Mouse (Mus musculus): Measurements from ENCODE around the gene Abr. TPM values are rescaled to one million over a fixed set of nuclear protein-coding genes. Genes with fewer than 3 reads are reported as not detected.
A peak's percentile ranks its signal among the peaks of the same experiment; 100 is the strongest.

Gene Abr
- polyA plus RNA-seq, 1 experiment from 2014 or later, result 41.4 TPM

DNA sequence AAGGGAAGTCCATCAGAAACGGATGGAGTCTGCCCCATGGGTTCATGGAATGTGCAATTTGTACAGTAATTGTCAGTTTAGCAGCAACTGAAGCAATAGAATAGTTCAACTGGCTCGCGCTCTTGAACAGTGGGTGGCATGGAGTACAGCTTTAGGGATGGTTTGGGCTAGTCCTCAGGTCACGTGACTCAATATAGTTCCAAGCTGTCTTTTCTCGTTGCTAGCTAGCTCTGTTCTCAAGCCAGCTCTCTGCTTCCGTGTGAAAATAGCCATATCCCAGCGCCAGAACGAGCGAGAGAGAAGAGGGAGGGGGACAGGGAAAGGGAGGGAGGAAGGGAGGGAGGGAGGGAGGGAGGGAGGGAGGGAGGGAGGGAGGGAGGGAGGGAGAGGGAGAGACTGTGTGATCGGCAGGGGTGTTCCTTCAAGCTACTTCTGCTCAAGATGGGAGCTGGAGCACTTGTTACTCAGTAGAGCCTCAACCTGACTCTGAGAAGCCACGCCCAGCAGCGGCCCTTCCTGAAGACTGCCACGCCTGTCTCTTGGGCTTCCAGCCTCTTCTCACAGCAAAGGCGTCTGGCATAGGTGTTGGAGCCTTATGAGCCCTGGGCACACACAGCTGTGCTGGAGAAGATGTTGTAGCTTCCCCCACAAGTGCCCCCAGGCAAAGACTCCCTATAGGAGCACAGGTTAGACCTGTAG, 28.9 kb upstream of the Abr start:
- Histone ChIP-seq H3K9ac (ENCODE audit: low read length) (no peak overlapping the region), H3K36me3 (ENCODE audit: control insufficient read depth, insufficient read depth, low read length) (no peaks in the 10 kb centered on the region), H3K9me3 (ENCODE audit: control insufficient read depth, low read length) (no peaks in the 10 kb centered on the region), H3K4me3 (ENCODE audit: low read depth, low read length) (no peak overlapping the region), H3K4me1 (ENCODE audit: control insufficient read depth, insufficient read depth, low read length) (no peaks in the 10 kb centered on the region; the same call in none of the 2 replicates), H3K4me2 (no peak overlapping the region), H3K27me3 (ENCODE audit: control insufficient read depth, insufficient read depth, low read length) (no peaks in the 10 kb centered on the region), H3K27ac (ENCODE audit: low read depth, low read length) (no peak overlapping the region)
- 69% methylated on average over 11 of the region's 14 CpGs for WGBS
- ATAC-seq (ENCODE audit: low FRiP score) (no peak), DNase-seq (ENCODE audit: low spot score, missing footprints) (no peak)

DNA sequence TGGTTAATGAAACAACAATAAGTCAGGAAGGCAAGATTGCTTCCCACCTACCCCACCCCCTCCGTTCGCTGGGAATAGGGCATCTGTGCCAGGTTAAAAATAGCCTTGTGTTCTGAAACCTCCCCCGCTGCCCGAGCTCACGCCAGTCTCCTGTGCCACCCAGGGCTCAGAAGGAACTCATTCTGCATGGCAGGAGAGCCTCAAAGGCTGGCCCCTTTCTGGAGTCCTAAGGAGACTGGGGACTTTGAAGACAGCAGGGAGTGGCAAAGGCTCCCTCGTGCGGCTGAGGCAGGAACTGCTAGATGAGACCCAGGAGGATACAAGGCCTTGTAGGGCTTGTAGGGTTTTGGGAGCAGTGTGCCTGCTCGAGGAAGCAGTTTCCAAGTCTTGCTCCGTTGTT, 25.4 kb upstream of the Abr start:
- no peaks in the 10 kb centered on the region for H3K9me3 ChIP-seq (ENCODE audit: control insufficient read depth, low read length)
- no peaks in the 10 kb centered on the region for H3K36me3 ChIP-seq (ENCODE audit: control insufficient read depth, insufficient read depth, low read length)
- peak overlapping the region; percentile 36 for H3K4me2 ChIP-seq
- H3K4me1 ChIP-seq (ENCODE audit: control insufficient read depth, insufficient read depth, low read length), result peaks cover 4% of the 10 kb centered on the region
- H3K9ac ChIP-seq (ENCODE audit: low read length), result peak overlapping the region; percentile 16; the same call in 1 of the 2 replicates
- WGBS, result 8% methylated on average over 9 of the region's 9 CpGs
- no peak overlapping the region for H3K4me3 ChIP-seq (ENCODE audit: low read depth, low read length)
- H3K27me3 ChIP-seq (ENCODE audit: control insufficient read depth, insufficient read depth, low read length), result no peaks in the 10 kb centered on the region
- no peak overlapping the region for H3K27ac ChIP-seq (ENCODE audit: low read depth, low read length)
- DNase-seq (ENCODE audit: low spot score, missing footprints) (peak; percentile 99), ATAC-seq (ENCODE audit: low FRiP score) (0 out of 2 replicates have a peak, but pooled peaks have one; percentile 24)

DNA sequence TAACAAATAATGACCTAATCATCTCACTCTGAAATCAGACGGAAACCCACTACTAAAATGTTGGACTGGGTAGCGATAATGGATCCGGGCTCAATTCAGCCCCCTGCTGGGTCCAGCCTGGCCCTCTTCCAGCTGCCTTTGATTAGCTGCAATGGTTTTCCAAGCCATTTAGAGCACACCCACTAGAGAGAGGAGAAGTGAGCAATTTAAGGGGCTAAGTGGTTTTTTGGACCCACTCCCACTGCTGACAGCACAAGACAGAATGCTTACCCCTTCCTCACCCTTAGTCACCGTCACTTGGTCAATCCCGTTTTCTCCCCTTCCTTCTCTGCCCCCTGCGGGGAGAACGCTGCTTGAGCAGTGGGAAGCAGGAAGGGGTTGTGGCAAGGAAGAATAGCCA, 24.9 kb upstream of the Abr start:
- Histone ChIP-seq H3K4me1 (ENCODE audit: control insufficient read depth, insufficient read depth, low read length) (peaks cover 4% of the 10 kb centered on the region), H3K36me3 (ENCODE audit: control insufficient read depth, insufficient read depth, low read length) (no peaks in the 10 kb centered on the region), H3K27ac (ENCODE audit: low read depth, low read length) (no peak overlapping the region), H3K27me3 (ENCODE audit: control insufficient read depth, insufficient read depth, low read length) (no peaks in the 10 kb centered on the region), H3K4me3 (ENCODE audit: low read depth, low read length) (no peak overlapping the region), H3K9ac (ENCODE audit: low read length) (peak overlapping the region; percentile 16; the same call in 1 of the 2 replicates), H3K9me3 (ENCODE audit: control insufficient read depth, low read length) (no peaks in the 10 kb centered on the region), H3K4me2 (peak overlapping the region; percentile 36)
- 0 out of 2 replicates have a peak, but pooled peaks have one; percentile 19 for ATAC-seq (ENCODE audit: low FRiP score)
- no peak for DNase-seq (ENCODE audit: low spot score, missing footprints)
- WGBS, result under 1% methylated on average over 7 of the region's 7 CpGs

DNA sequence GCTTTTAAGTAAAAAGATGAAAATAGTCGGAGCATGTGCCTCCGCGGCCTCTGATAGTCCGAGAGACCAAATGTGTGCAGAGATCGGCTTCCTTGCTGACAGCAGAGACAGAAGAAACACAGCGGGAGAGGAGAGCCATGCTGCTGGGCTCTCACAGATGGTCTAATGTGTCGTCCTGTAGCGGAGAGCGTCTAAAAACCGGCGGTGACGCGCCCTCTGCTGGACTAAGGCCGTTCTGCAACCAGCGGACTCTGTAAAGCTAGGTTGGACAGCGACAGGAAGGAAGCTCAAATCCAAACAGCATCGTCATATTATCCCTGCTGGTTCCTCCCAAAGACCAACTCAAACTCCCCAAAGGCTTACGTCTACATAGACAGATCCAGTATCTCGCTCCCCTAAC, 23.8 kb upstream of the Abr start:
- no peaks in the 10 kb centered on the region for H3K27me3 ChIP-seq (ENCODE audit: control insufficient read depth, insufficient read depth, low read length)
- ATAC-seq (ENCODE audit: low FRiP score), result peak; percentile 84
- peak; percentile 100 for DNase-seq (ENCODE audit: low spot score, missing footprints)
- no peaks in the 10 kb centered on the region for H3K9me3 ChIP-seq (ENCODE audit: control insufficient read depth, low read length)
- H3K27ac ChIP-seq (ENCODE audit: low read depth, low read length), result no peak overlapping the region
- peak overlapping the region; percentile 54 for H3K4me2 ChIP-seq
- peaks cover 4% of the 10 kb centered on the region for H3K4me1 ChIP-seq (ENCODE audit: control insufficient read depth, insufficient read depth, low read length)
- WGBS, result under 1% methylated on average over 19 of the region's 19 CpGs
- peak overlapping the region; percentile 24 for H3K4me3 ChIP-seq (ENCODE audit: low read depth, low read length)
- H3K36me3 ChIP-seq (ENCODE audit: control insufficient read depth, insufficient read depth, low read length), result no peaks in the 10 kb centered on the region
- peak overlapping the region; percentile 45 for H3K9ac ChIP-seq (ENCODE audit: low read length)

DNA sequence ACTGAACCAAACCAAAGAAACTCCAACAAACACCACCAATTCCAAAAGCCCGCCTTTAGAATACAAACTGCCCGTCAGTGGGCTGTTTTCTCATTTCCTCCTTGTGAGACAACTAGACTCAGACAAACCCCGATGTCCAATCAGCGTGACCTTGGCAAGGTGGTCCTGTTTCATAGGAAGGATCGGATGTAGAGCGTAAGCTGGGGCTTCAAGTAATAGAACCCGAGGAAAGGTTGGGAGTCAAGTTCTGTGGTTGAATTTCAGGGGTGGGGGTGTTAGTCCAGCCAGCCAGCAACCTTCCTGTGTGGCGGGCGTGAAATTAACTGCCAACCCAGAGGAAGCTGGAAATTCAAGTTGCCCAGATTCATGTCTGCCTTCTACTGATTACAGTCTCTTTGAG, 22.9 kb upstream of the Abr start:
- Histone ChIP-seq H3K4me1 (ENCODE audit: control insufficient read depth, insufficient read depth, low read length) (peaks cover 4% of the 10 kb centered on the region), H3K9ac (ENCODE audit: low read length) (no peak overlapping the region), H3K4me3 (ENCODE audit: low read depth, low read length) (no peak overlapping the region), H3K27ac (ENCODE audit: low read depth, low read length) (no peak overlapping the region), H3K27me3 (ENCODE audit: control insufficient read depth, insufficient read depth, low read length) (no peaks in the 10 kb centered on the region), H3K9me3 (ENCODE audit: control insufficient read depth, low read length) (no peaks in the 10 kb centered on the region), H3K36me3 (ENCODE audit: control insufficient read depth, insufficient read depth, low read length) (no peaks in the 10 kb centered on the region), H3K4me2 (no peak overlapping the region)
- DNase-seq (ENCODE audit: low spot score, missing footprints) (peak; percentile 79), ATAC-seq (ENCODE audit: low FRiP score) (no peak)
- WGBS, result 76% methylated on average over 9 of the region's 9 CpGs

DNA sequence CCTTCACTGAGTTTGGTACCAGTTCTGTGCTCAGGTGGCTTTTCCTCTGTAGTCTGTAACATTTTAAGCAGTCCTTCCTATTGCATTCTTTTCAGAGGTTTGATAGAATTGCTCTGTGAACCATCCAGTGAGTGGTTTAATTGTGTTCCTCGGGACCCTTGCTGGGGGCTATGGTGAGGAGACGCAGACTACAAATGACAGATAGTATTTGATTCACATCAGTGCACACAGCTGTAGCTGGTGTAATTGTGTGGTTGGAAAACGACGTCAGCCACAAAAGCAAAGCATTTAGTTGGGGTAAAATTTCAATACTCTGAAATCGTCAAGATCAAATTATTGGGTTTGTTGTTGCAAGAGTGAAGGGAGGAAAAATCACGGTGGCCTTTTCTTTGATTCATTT, 22.1 kb upstream of the Abr start:
- Histone ChIP-seq H3K27me3 (ENCODE audit: control insufficient read depth, insufficient read depth, low read length) (no peaks in the 10 kb centered on the region), H3K4me2 (no peak overlapping the region), H3K36me3 (ENCODE audit: control insufficient read depth, insufficient read depth, low read length) (no peaks in the 10 kb centered on the region), H3K4me3 (ENCODE audit: low read depth, low read length) (no peak overlapping the region), H3K9me3 (ENCODE audit: control insufficient read depth, low read length) (no peaks in the 10 kb centered on the region), H3K9ac (ENCODE audit: low read length) (no peak overlapping the region), H3K27ac (ENCODE audit: low read depth, low read length) (no peak overlapping the region; the same call in none of the 2 replicates), H3K4me1 (ENCODE audit: control insufficient read depth, insufficient read depth, low read length) (peaks cover 4% of the 10 kb centered on the region)
- DNase-seq (ENCODE audit: low spot score, missing footprints) (no peak), ATAC-seq (ENCODE audit: low FRiP score) (no peak)
- WGBS, result 48% methylated on average over 6 of the region's 6 CpGs

DNA sequence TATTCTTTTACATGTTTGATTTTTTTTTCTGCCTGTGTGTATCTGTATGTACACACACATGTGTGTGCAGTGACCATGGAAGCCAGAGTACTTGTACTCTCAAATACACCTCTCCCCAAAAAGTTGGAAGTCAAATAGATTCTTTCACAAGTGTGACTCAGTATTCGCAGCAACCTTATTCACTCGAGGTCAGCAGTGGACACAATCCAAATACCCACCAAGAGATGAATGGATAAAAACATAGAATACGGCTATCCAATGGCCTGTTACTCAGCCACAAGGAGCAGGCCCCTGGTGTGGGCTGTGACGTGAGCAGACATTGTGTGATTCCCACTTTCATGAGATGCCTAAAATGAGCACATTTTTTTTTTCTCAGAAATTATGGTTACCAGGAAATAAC, 18.1 kb upstream of the Abr start:
- Histone ChIP-seq H3K27ac (ENCODE audit: low read depth, low read length) (no peak overlapping the region), H3K9ac (ENCODE audit: low read length) (no peak overlapping the region), H3K4me3 (ENCODE audit: low read depth, low read length) (no peak overlapping the region), H3K4me1 (ENCODE audit: control insufficient read depth, insufficient read depth, low read length) (no peaks in the 10 kb centered on the region), H3K4me2 (no peak overlapping the region), H3K27me3 (ENCODE audit: control insufficient read depth, insufficient read depth, low read length) (no peaks in the 10 kb centered on the region), H3K9me3 (ENCODE audit: control insufficient read depth, low read length) (no peaks in the 10 kb centered on the region), H3K36me3 (ENCODE audit: control insufficient read depth, insufficient read depth, low read length) (no peaks in the 10 kb centered on the region)
- ATAC-seq (ENCODE audit: low FRiP score) (no peak), DNase-seq (ENCODE audit: low spot score, missing footprints) (no peak)
- WGBS, result 75% methylated on average over 4 of the region's 4 CpGs

DNA sequence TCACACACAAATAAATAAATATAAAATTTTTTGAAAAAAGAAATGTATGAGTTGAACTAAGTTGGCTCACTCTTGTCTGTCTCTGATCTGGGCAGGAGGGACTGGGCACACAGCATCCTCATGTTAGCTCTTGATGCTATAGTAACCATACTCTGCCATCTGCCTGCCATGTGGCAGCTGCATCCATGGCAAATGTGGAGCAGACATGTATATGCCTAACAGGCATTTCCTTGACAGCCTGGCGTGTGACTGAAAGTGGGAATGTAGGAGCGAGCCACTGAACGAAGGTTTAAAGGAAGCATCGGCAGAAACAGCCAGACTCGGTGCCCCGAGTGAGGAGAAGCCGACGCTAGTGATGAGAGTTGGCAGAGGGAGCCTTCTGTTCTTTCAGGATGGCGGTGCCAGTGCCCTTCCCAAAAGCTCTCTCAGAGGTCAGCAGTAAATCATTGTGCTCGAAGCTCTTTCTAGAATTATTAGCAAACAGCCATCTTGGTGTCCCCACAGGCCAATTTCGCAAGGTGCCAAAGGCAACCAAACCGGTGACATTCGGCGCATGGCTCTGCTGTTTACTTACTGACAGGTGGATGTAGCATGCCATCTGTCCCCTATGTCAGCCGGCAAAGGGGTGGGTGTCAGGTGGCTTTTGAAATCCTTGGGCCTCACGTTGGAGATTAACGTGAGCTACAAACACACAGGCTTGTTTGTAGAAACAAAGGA, 17.3 kb upstream of the Abr start:
- Histone ChIP-seq H3K9me3 (ENCODE audit: control insufficient read depth, low read length) (no peaks in the 10 kb centered on the region), H3K4me1 (ENCODE audit: control insufficient read depth, insufficient read depth, low read length) (no peaks in the 10 kb centered on the region), H3K9ac (ENCODE audit: low read length) (no peak overlapping the region), H3K27ac (ENCODE audit: low read depth, low read length) (no peak overlapping the region), H3K36me3 (ENCODE audit: control insufficient read depth, insufficient read depth, low read length) (no peaks in the 10 kb centered on the region), H3K27me3 (ENCODE audit: control insufficient read depth, insufficient read depth, low read length) (no peaks in the 10 kb centered on the region), H3K4me2 (no peak overlapping the region), H3K4me3 (ENCODE audit: low read depth, low read length) (no peak overlapping the region)
- DNase-seq (ENCODE audit: low spot score, missing footprints), result no peak
- no peak for ATAC-seq (ENCODE audit: low FRiP score)
- 86% methylated on average over 17 of the region's 17 CpGs for WGBS

DNA sequence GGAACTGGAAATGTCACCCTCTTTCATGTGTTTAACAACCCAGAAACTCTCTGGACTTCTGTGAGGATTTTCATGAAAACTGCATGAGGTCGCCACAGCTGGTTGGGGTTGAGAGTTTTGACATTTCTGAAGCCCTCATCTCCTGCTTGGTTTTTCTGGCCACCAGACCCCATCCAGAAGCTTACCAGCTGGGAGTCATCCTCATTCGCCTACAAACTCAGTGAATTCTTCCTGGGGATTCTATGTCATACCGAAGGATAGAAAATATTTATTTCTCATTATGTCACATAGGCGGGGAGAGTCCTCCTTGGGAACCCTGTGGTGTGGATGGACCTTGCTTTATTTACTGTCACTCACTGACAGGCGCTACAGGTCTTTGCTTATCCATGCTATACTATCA, 8.4 kb upstream of the Abr start:
- no peaks in the 10 kb centered on the region for H3K9me3 ChIP-seq (ENCODE audit: control insufficient read depth, low read length)
- H3K27ac ChIP-seq (ENCODE audit: low read depth, low read length), result no peak overlapping the region
- H3K9ac ChIP-seq (ENCODE audit: low read length), result no peak overlapping the region
- H3K4me1 ChIP-seq (ENCODE audit: control insufficient read depth, insufficient read depth, low read length), result no peaks in the 10 kb centered on the region
- H3K27me3 ChIP-seq (ENCODE audit: control insufficient read depth, insufficient read depth, low read length), result no peaks in the 10 kb centered on the region
- ATAC-seq (ENCODE audit: low FRiP score) (no peak), DNase-seq (ENCODE audit: low spot score, missing footprints) (no peak)
- WGBS, result 83% methylated on average over 5 of the region's 5 CpGs
- no peaks in the 10 kb centered on the region for H3K36me3 ChIP-seq (ENCODE audit: control insufficient read depth, insufficient read depth, low read length)
- no peak overlapping the region for H3K4me3 ChIP-seq (ENCODE audit: low read depth, low read length)
- no peak overlapping the region for H3K4me2 ChIP-seq

Measured in midbrain, embryonic 11.5 days (tissue).